ENCODE assay signal across 10 mouse cellular contexts in genomic region chr9:103499366-103499765, GRCm38 (mm10).
"Had no signal": no experiment of that assay in that cellular context is flagged by ENCODE, and none has a peak within 500 bp of the region (broad histone marks: within the 10 kb centered on the region; RNA-seq: fewer than 3 reads in every experiment).

No protein-coding gene starts in this region.

- H3K27me3 ChIP-seq: liver, embryonic 13.5 days had no signal

- ATAC-seq: liver, postnatal 0 days; midbrain, embryonic 13.5 days had no signal

- DNase-seq: kidney, postnatal 10 days; kidney, postnatal 4 days; liver, embryonic 13.5 days; liver, postnatal 0 days; thymus, postnatal 4 days had no signal

- H3K4me2 ChIP-seq: liver, embryonic 13.5 days; midbrain, embryonic 13.5 days; neural tube, embryonic 15.5 days had no signal

- H3K27ac ChIP-seq: layer of hippocampus, adult 2 months; liver, embryonic 13.5 days; midbrain, embryonic 13.5 days; neural tube, embryonic 15.5 days; stomach, postnatal 0 days had no signal

- H3K9me3 ChIP-seq: liver, embryonic 13.5 days; midbrain, embryonic 13.5 days; neural tube, embryonic 15.5 days had no signal

- H3K9ac ChIP-seq: liver, embryonic 13.5 days; liver, postnatal 0 days; midbrain, embryonic 13.5 days; neural tube, embryonic 15.5 days had no signal

- H3K4me3 ChIP-seq: layer of hippocampus, adult 2 months; liver, embryonic 13.5 days; midbrain, embryonic 13.5 days; myocyte; neural tube, embryonic 15.5 days had no signal

- H3K36me3 ChIP-seq: liver, embryonic 13.5 days; neural tube, embryonic 15.5 days had no signal
